Mouse (Mus musculus) MEL (cell line): Measurements from ENCODE around the gene Ctsl.

Experiments used
- CTCF ChIP-seq, 3 experiments: IDR thresholded peaks in 2 of 3; conservative IDR thresholded peaks in 1 of 3; 2 replicates each; pipeline ENCODE4 v1.5.1; 2011 to 2012; ENCODE audit warnings: low read length in 3 of 3, low read depth in 2 of 3, mild to moderate bottlenecking in 2 of 3, improper control_type of control experiment in 1 of 3, inconsistent platforms in 1 of 3, mixed read lengths in 1 of 3, moderate library complexity in 1 of 3; ENCODE audit not compliant: control insufficient read depth in 1 of 3, insufficient read depth in 1 of 3, poor library complexity in 1 of 3, severe bottlenecking in 1 of 3
- GATA1 ChIP-seq: IDR thresholded peaks from 2 replicates; pipeline ENCODE4 v1.6.1; 2011; ENCODE audit warnings: low read depth, low read length, improper control_type of control experiment
- JUND ChIP-seq: IDR thresholded peaks from 2 replicates; pipeline ENCODE4 v1.6.1; 2011; ENCODE audit warnings: low read depth, mild to moderate bottlenecking, improper control_type of control experiment, low read length
- MEF2A ChIP-seq: IDR thresholded peaks from 2 replicates; pipeline ENCODE4 v1.6.1; 2014; ENCODE audit warnings: low read depth, mild to moderate bottlenecking, inconsistent platforms, low read length, improper control_type of control experiment; ENCODE audit not compliant: poor library complexity, insufficient replicate concordance, severe bottlenecking; ENCODE audit errors: extremely low read depth
- POLR2A ChIP-seq, 2 experiments: IDR thresholded peaks; 2 replicates each; pipeline ENCODE4 v1.6.1; 2011 to 2012; ENCODE audit warnings: low read length in 2 of 2, mild to moderate bottlenecking in 2 of 2, control low read depth in 1 of 2, improper control_type of control experiment in 1 of 2, low read depth in 1 of 2, moderate library complexity in 1 of 2; ENCODE audit not compliant: control insufficient read depth in 1 of 2, insufficient read depth in 1 of 2, poor library complexity in 1 of 2
- SMC3 ChIP-seq: IDR thresholded peaks from 2 replicates; pipeline ENCODE4 v1.6.1; 2011; ENCODE audit warnings: low read depth, low read length, improper control_type of control experiment
- TCF12 ChIP-seq: IDR thresholded peaks from 2 replicates; pipeline ENCODE4 v1.6.1; 2014; ENCODE audit warnings: low read depth, mild to moderate bottlenecking, inconsistent platforms, low read length, improper control_type of control experiment, moderate library complexity
- UBTF ChIP-seq: IDR thresholded peaks from 2 replicates; pipeline ENCODE4 v1.6.1; 2012; ENCODE audit warnings: low read depth, mild to moderate bottlenecking, inconsistent platforms, low read length, improper control_type of control experiment, moderate library complexity, borderline replicate concordance; ENCODE audit not compliant: insufficient read depth
- USF1 ChIP-seq: IDR thresholded peaks from 2 replicates; pipeline ENCODE4 v1.6.1; 2014; ENCODE audit warnings: low read depth, mild to moderate bottlenecking, inconsistent platforms, low read length, improper control_type of control experiment, moderate library complexity
- ZNF384 ChIP-seq: IDR thresholded peaks from 2 replicates; pipeline ENCODE4 v1.6.1; 2012; ENCODE audit warnings: low read depth, mild to moderate bottlenecking, inconsistent platforms, low read length, improper control_type of control experiment

DNA sequence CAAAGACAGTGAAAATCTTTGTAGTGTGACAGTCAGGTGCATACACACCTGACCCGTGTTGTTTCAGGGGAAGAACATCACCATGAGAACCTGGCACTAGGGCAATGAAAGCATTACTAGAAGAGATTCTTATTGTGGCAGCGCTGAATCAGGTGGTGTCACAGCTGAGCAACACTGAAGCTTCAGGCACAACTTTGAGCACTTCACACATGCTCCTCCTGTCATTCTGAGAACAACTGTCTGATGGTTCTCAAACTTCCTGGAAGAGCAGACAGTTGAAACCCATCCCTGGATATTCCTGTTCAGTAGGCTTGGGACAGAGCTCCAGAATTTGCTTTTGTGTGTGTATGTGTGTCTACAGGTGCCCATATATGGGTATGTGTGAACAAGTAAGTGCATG, 5.8 kb upstream of the Ctsl start:
- TF ChIP-seq ZNF384 (no peak), TCF12 (no peak), MEF2A (no peak), UBTF (no peak), POLR2A (IDR thresholded peaks at IDR 0.05; ENCODE audit: control insufficient read depth in 1 of 2, insufficient read depth in 1 of 2, low read depth in 1 of 2, low read length in 2 of 2, poor library complexity in 1 of 2) (no peak), CTCF (IDR thresholded peaks at IDR 0.05 in 2 of 3, conservative IDR thresholded peaks at IDR 0.05 in 1 of 3; ENCODE audit: control insufficient read depth in 1 of 3, insufficient read depth in 1 of 3, low read depth in 2 of 3, low read length in 3 of 3, poor library complexity in 1 of 3, severe bottlenecking in 1 of 3) (no peak), SMC3 (no peak), USF1 (no peak), JUND (no peak), GATA1 (no peak)
